Mouse (Mus musculus): ENCODE measurements around the gene Dek. TPM values are rescaled to one million over a fixed set of nuclear protein-coding genes. Genes with fewer than 3 reads are reported as not detected.

Gene Dek
- 225 and 227 TPM in 2 replicates for polyA plus RNA-seq (2011; ENCODE audit: insufficient read depth, insufficient read length, low read depth, missing spikeins)

DNA sequence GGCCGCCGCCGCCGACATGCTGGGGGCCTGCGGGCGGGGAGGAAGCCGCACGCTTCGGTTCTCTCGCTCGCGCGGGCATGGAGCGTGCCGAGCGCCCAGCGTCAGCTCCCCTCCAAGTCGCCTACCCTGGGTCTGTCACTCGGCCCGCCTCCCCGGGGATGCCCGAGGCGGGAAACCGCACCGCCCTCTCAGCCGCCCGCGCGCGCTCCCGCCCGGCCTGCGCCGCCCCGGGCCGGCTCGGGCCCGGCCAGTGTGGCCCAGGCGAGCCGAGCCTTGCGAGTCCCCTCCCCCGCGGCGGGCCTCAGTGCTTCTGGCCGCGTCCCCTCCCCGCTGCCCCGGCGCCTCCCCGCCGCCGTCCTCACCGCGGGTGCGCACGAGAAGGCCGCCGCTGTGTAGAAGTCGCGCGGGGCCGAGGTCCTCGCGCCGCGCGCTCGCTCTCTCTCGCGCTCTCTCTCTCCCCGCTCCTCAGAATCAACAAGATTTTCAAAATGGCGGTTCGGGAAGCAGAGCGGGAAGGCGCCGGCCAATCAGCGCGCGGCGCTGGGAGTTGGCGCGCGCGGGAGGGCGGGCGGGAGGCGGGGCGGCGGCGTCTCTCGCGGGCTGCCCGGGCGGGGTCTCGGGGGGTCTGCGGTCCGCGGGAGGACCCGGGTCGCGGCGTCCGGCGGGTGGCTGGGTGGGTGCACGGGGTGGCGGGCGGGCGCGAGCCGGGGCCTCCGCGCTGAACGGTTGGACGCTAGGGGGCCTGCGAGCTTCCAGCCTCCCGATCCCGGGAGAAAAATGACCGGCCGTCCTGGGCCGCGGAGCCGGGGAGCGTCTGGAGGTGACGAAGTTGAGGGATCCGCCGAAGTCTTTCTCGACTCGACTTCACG, at the start of gene Dek:
Gene Dek, minus strand, starts transcription at position 491 of the 869 bp plus-strand sequence.
- peak within 1 kb of the TSS; percentile 99 for H3K9ac ChIP-seq (ENCODE audit: low read depth, poor library complexity, severe bottlenecking)
- no peaks in the 10 kb centered on the region for H3K27me3 ChIP-seq (ENCODE audit: control insufficient read depth, insufficient read depth, low read length, poor library complexity, severe bottlenecking)
- peak within 1 kb of the TSS; percentile 80 for H3K4me3 ChIP-seq (ENCODE audit: low read depth, low read length)
- TF ChIP-seq POLR2A (IDR thresholded peaks at IDR 0.05; ENCODE audit: insufficient read depth, low read length) = no peak
- TF ChIP-seq EP300 (IDR thresholded peaks at IDR 0.05; ENCODE audit: insufficient read depth, low read depth, low read length) = no peak
- no peak for TF ChIP-seq CTCF (IDR thresholded peaks at IDR 0.05; ENCODE audit: low read depth, low read length)
- peaks cover 18% of the 10 kb centered on the region for H3K36me3 ChIP-seq (ENCODE audit: control insufficient read depth, insufficient read depth, low read length, poor library complexity, severe bottlenecking)
- H3K4me1 ChIP-seq (ENCODE audit: control insufficient read depth, insufficient read depth, low read length) = no peaks in the 10 kb centered on the region
- H3K27ac ChIP-seq (ENCODE audit: insufficient read depth, low read length) = peak within 1 kb of the TSS; percentile 15
- H3K9me3 ChIP-seq (replicated peaks; ENCODE audit: control insufficient read depth, insufficient read depth, low read length, poor library complexity, severe bottlenecking) = no peaks in the 10 kb centered on the region

GRCm38 (mm10) chr13:47154866-47155265, 48.9 kb upstream of the Dek start:
- Histone ChIP-seq H3K4me3 (ENCODE audit: low read depth, low read length) (no peak overlapping the region), H3K27ac (ENCODE audit: insufficient read depth, low read length) (no peak overlapping the region), H3K4me1 (ENCODE audit: control insufficient read depth, insufficient read depth, low read length) (no peaks in the 10 kb centered on the region), H3K27me3 (ENCODE audit: control insufficient read depth, insufficient read depth, low read length, poor library complexity, severe bottlenecking) (no peaks in the 10 kb centered on the region), H3K9ac (ENCODE audit: low read depth, poor library complexity, severe bottlenecking) (no peak overlapping the region), H3K36me3 (ENCODE audit: control insufficient read depth, insufficient read depth, low read length, poor library complexity, severe bottlenecking) (no peaks in the 10 kb centered on the region), H3K9me3 (replicated peaks; ENCODE audit: control insufficient read depth, insufficient read depth, low read length, poor library complexity, severe bottlenecking) (no peaks in the 10 kb centered on the region)
- no peak for TF ChIP-seq POLR2A (IDR thresholded peaks at IDR 0.05; ENCODE audit: insufficient read depth, low read length)
- TF ChIP-seq CTCF (IDR thresholded peaks at IDR 0.05; ENCODE audit: low read depth, low read length) = no peak
- TF ChIP-seq EP300 (IDR thresholded peaks at IDR 0.05; ENCODE audit: insufficient read depth, low read depth, low read length) = no peak

GRCm38 (mm10) chr13:47153206-47153605, 47.2 kb upstream of the Dek start:
- no peaks in the 10 kb centered on the region for H3K4me1 ChIP-seq (ENCODE audit: control insufficient read depth, insufficient read depth, low read length)
- H3K27ac ChIP-seq (ENCODE audit: insufficient read depth, low read length) = no peak overlapping the region
- H3K27me3 ChIP-seq (ENCODE audit: control insufficient read depth, insufficient read depth, low read length, poor library complexity, severe bottlenecking) = no peaks in the 10 kb centered on the region
- no peak overlapping the region for H3K9ac ChIP-seq (ENCODE audit: low read depth, poor library complexity, severe bottlenecking)
- H3K36me3 ChIP-seq (ENCODE audit: control insufficient read depth, insufficient read depth, low read length, poor library complexity, severe bottlenecking) = no peaks in the 10 kb centered on the region
- H3K9me3 ChIP-seq (replicated peaks; ENCODE audit: control insufficient read depth, insufficient read depth, low read length, poor library complexity, severe bottlenecking) = no peaks in the 10 kb centered on the region
- TF ChIP-seq POLR2A (IDR thresholded peaks at IDR 0.05; ENCODE audit: insufficient read depth, low read length) (no peak), CTCF (IDR thresholded peaks at IDR 0.05; ENCODE audit: low read depth, low read length) (no peak), EP300 (IDR thresholded peaks at IDR 0.05; ENCODE audit: insufficient read depth, low read depth, low read length) (no peak)
- no peak overlapping the region for H3K4me3 ChIP-seq (ENCODE audit: low read depth, low read length)

- Histone ChIP-seq H3K27me3 (ENCODE audit: control insufficient read depth, insufficient read depth, low read length, poor library complexity, severe bottlenecking) (no peaks in the 10 kb centered on the region), H3K4me1 (ENCODE audit: control insufficient read depth, insufficient read depth, low read length) (no peaks in the 10 kb centered on the region), H3K9me3 (replicated peaks; ENCODE audit: control insufficient read depth, insufficient read depth, low read length, poor library complexity, severe bottlenecking) (no peaks in the 10 kb centered on the region), H3K27ac (ENCODE audit: insufficient read depth, low read length) (no peak overlapping the region), H3K36me3 (ENCODE audit: control insufficient read depth, insufficient read depth, low read length, poor library complexity, severe bottlenecking) (no peaks in the 10 kb centered on the region), H3K4me3 (ENCODE audit: low read depth, low read length) (no peak overlapping the region), H3K9ac (ENCODE audit: low read depth, poor library complexity, severe bottlenecking) (no peak overlapping the region)
- TF ChIP-seq EP300 (IDR thresholded peaks at IDR 0.05; ENCODE audit: insufficient read depth, low read depth, low read length) (no peak), CTCF (IDR thresholded peaks at IDR 0.05; ENCODE audit: low read depth, low read length) (peak; percentile 46)
These were observed 46.4 kb upstream of the Dek start for GRCm38 (mm10) chr13:47152390-47152789.

DNA sequence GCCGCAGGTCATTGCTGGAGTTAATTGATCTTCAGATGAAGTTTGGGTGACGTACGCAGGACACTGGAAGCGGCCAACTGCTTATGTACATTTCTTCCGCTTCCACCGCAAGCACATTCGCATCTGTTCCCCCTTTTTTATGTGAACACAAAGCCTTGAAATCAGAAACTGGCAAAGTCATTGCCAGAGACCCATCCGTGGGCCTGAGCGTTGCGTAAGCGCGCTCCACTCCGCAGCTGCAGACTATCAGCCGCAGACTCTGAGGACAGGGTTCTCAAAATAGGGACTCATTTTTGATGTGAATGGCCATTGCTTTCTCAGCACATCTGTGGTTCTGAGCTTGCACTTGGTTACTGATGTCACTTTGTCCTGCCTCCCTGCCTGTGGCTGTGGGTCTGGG, 45.1 kb upstream of the Dek start:
- H3K9me3 ChIP-seq (replicated peaks; ENCODE audit: control insufficient read depth, insufficient read depth, low read length, poor library complexity, severe bottlenecking) = no peaks in the 10 kb centered on the region
- H3K4me1 ChIP-seq (ENCODE audit: control insufficient read depth, insufficient read depth, low read length) = no peaks in the 10 kb centered on the region
- no peak overlapping the region for H3K4me3 ChIP-seq (ENCODE audit: low read depth, low read length)
- no peaks in the 10 kb centered on the region for H3K36me3 ChIP-seq (ENCODE audit: control insufficient read depth, insufficient read depth, low read length, poor library complexity, severe bottlenecking)
- no peak for TF ChIP-seq CTCF (IDR thresholded peaks at IDR 0.05; ENCODE audit: low read depth, low read length)
- TF ChIP-seq POLR2A (IDR thresholded peaks at IDR 0.05; ENCODE audit: insufficient read depth, low read length) = no peak
- TF ChIP-seq EP300 (IDR thresholded peaks at IDR 0.05; ENCODE audit: insufficient read depth, low read depth, low read length) = no peak
- H3K27ac ChIP-seq (ENCODE audit: insufficient read depth, low read length) = no peak overlapping the region
- H3K27me3 ChIP-seq (ENCODE audit: control insufficient read depth, insufficient read depth, low read length, poor library complexity, severe bottlenecking) = no peaks in the 10 kb centered on the region
- H3K9ac ChIP-seq (ENCODE audit: low read depth, poor library complexity, severe bottlenecking) = no peak overlapping the region

DNA sequence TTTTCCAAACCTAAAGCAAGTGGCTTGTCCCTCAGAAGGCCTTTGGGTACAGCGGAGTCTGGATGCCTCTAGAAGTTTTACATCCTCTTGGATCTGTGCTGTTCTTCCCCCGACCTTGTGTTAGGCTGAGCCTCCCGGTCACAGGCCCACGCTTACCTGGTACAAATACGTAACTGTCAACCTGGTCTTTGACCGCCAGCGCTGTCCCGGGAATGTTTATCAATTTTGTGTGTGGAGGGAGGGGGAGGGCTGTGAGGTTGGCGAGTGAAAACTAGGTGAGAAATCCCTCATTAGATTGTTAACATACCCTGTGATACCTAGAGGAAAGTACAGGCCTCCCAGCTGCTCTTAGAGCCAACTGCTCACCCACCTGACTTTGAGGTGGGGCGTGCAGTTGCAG, 44.0 kb upstream of the Dek start:
- H3K27ac ChIP-seq (ENCODE audit: insufficient read depth, low read length) = no peak overlapping the region
- H3K4me1 ChIP-seq (ENCODE audit: control insufficient read depth, insufficient read depth, low read length) = no peaks in the 10 kb centered on the region
- no peaks in the 10 kb centered on the region for H3K36me3 ChIP-seq (ENCODE audit: control insufficient read depth, insufficient read depth, low read length, poor library complexity, severe bottlenecking)
- no peak overlapping the region for H3K4me3 ChIP-seq (ENCODE audit: low read depth, low read length)
- no peaks in the 10 kb centered on the region for H3K27me3 ChIP-seq (ENCODE audit: control insufficient read depth, insufficient read depth, low read length, poor library complexity, severe bottlenecking)
- H3K9me3 ChIP-seq (replicated peaks; ENCODE audit: control insufficient read depth, insufficient read depth, low read length, poor library complexity, severe bottlenecking) = no peaks in the 10 kb centered on the region
- no peak overlapping the region for H3K9ac ChIP-seq (ENCODE audit: low read depth, poor library complexity, severe bottlenecking)
- TF ChIP-seq EP300 (IDR thresholded peaks at IDR 0.05; ENCODE audit: insufficient read depth, low read depth, low read length) (no peak), POLR2A (IDR thresholded peaks at IDR 0.05; ENCODE audit: insufficient read depth, low read length) (no peak), CTCF (IDR thresholded peaks at IDR 0.05; ENCODE audit: low read depth, low read length) (no peak)
